Mouse (Mus musculus): Measurements from ENCODE around the gene Opcml.

DNA sequence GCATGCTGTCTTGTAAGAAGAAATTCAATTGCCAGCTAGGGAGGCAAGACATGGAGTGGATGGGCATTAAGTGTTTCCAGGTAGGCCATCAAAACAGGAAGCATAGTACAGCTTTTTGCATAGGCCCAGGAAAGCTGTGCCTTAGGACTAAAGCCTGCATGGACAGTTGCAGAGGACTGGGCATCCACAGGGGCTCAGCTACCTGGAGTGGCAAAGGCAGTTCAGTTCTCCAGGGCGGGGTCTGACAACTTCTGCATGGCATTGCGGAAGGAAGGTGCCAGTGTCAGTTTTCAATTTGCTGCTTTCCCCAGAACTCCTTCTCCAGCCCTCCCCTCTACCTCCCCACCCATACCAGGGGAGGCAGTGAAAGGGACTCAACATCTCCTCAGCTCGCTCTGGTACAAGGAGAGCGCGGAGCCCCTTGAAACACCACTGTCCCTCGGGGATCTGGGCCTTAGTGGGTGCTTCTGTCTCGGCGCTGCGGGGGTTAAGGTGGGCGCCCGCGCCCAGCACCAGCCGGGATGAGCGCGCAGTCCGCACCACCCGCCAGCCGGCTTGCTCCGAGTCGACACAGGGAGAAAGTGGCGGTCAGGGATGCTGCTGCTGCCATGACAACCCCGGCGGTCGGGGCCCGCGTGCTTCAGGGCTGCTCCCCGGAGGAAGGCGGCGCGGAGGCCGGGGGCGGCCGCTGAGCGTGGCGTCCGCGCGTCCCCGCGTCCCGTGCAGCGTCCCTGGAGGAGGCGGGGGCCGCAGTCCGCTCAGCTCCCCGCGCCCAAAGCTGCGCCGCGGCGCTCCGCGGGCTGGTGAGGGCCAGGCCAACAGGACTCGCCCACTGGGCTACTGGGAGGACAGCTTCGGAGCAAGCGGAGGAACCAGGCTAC lies 612.4 kb downstream of the Opcml start:
- TF ChIP-seq ZNF384 (IDR thresholded peaks at IDR 0.05; ENCODE audit: low read depth, low read length) (no peak), CHD2 (IDR thresholded peaks at IDR 0.05; ENCODE audit: low read depth, low read length) (no peak), ZC3H11A (IDR thresholded peaks at IDR 0.05; ENCODE audit: borderline replicate concordance, low read depth, low read length) (no peak), HCFC1 (IDR thresholded peaks at IDR 0.05; ENCODE audit: borderline replicate concordance, insufficient read depth, low read length) (no peak)
